Mouse (Mus musculus): ENCODE results near the gene Aqp6. TPM values are rescaled to one million over a fixed set of nuclear protein-coding genes. Genes with fewer than 3 reads are reported as not detected.

The Aqp6 gene
- not detected for polyA plus RNA-seq (2017; shearing (Covaris generic))

DNA sequence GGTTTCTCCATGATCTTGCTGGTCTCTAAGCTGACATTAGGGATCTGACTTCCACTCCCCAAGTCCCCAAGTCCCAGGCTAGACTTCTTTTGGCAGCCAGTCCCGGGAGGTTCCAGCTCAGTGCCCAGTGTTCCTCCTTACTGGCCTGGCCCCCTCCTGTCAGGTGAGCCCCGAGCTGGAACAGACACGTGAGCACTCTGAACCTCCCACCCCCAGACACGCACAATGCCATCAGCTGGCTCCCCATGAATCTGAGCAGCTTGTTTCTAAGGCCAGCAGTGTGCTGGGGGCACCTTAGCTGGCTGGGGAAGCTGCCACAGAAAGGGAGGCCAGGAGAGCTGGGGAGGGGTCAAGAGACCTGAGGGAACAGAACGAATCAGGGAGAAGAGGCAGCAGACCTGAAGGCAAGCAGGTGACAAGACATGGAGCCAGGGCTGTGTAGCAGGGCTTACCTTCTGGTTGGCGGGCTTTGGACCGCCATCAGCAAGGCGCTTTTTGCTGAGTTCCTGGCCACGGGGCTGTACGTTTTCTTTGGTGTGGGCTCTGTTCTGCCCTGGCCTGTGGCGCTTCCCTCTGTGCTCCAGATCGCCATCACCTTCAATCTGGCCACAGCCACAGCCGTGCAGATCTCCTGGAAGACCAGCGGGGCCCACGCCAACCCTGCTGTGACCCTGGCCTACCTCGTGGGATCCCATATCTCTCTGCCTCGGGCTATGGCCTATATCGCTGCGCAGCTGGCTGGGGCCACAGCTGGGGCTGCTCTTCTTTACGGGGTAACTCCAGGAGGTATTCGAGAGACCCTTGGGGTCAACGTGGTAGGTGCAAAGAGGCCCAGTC is at the start of gene Aqp6:
Gene Aqp6 (plus strand): TSS at position 415 of the 837 bp plus-strand sequence.

DNA sequence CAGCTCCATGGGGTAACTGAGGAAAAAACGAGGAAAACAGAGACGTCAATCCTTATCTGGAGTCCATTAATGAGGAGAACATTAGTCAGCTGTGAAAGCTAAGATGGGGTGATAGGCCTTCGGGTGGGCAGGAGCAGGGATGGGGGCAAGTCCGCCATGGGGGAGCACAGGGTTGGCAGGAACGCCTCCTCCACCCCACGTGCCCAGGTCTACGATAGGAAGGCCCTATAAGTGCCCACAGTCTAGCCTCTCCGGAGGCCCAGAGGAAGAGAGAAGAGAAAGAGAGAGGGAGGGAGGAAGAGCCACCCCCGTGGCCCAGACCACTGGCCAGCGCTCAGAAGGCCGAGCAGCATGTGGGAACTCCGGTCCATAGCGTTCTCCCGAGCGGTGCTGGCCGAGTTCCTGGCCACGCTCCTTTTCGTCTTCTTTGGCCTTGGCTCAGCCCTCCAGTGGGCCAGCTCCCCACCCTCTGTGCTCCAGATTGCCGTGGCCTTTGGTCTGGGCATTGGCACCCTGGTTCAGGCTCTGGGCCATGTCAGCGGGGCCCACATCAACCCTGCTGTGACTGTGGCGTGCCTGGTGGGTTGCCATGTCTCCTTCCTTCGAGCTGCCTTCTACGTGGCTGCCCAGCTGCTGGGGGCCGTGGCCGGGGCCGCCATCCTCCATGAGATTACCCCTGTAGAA is 22.3 kb upstream of the Aqp6 start, which contains the start of gene Aqp2:
Gene Aqp2 (plus strand): TSS at position 254 of the 684 bp plus-strand sequence.

DNA sequence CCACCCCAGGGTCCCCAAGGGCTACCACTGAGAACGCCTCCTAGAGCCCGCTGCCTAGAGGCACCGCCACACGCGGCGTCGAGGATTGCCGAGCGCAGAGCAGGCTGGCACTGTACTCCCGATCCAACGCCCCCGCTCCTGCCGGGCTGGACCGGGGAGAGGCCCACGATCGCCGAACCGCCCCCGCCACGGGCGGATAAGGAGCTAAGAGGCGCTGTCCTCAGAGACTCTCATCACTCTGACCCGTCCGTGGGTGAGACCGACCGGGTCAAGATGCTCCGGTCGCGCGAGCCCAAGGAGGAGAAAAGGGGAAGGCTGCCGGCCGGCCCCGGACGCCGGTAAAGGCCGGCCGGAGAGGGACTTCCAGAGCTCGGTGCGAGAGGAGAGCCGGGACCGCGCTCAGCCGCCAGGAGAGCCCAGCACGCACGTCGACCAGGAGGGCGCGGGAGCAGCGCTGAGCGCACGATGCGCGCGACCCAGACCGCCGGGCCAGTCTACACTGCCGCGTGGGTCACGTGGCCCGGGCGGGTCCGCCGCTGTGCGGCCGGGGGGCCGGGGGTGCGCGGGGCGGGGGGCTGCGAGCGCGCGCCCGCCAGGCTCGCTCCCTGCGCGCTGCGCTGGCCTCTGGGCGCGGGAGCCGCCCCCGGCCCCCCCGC is 10.6 kb upstream of the Aqp6 start, which contains the start of gene Aqp5:
Gene Aqp5 (plus strand): TSS at position 354 of the 656 bp plus-strand sequence.

DNA sequence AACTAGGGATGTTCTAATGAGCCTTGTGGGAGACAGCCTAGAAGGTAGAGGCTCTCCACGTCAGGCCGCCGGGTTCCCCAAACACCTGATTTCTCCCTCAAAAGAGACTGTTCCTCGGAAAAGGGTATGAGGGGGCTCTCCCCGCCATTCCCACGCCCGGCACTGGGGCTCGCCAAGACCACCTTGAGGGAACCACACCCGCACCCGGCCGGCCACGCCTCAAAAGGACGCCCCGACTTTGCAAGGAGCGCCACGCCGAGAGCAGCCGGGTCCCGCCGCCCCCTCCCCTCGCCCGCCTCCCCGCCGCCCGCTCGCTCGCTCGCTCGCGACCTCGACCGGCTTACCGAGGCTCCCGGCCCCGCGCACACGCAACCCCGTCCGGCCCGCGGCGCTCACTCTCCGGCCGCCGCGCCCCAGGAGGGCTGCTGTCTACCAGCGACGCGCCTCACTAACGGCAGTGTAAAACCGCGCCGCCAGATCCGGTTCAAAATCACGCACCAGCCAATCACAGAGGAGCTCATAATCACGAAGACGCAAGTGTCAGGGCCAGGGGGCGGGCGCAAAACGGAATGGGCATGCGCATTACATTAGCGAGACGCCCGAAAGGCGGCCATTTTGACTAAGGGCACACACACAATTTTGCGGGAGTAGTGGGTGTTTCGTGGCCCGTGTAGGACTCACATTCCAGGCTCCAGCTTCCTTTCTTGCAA is 50.1 kb downstream of the Aqp6 start, which contains the start of gene Racgap1:
Gene Racgap1 (minus strand): TSS at position 494 of the 710 bp plus-strand sequence.

Other genes starting within 250 kb of the Aqp6 start
- 32.9 TPM for gene Fmnl3, start 230.9 kb upstream of the Aqp6 start, polyA plus RNA-seq (2017; shearing (Covaris generic))
- 154 TPM for gene Tmbim6, start 208.5 kb upstream of the Aqp6 start, polyA plus RNA-seq (2017; shearing (Covaris generic))
- gene Nckap5l, start 143.7 kb upstream of the Aqp6 start, polyA plus RNA-seq (2017; shearing (Covaris generic)): 13.5 TPM
- gene Bcdin3d, start 126.7 kb upstream of the Aqp6 start, polyA plus RNA-seq (2017; shearing (Covaris generic)): 30.3 TPM
- 0.02 TPM for gene Faim2, start 73.2 kb upstream of the Aqp6 start, polyA plus RNA-seq (2017; shearing (Covaris generic))
- not detected for gene Aqp2, start 22.3 kb upstream of the Aqp6 start, polyA plus RNA-seq (2017; shearing (Covaris generic))
- gene Aqp5, start 10.6 kb upstream of the Aqp6 start, polyA plus RNA-seq (2017; shearing (Covaris generic)): not detected
- 38.8 TPM for gene Racgap1, start 50.3 kb downstream of the Aqp6 start, polyA plus RNA-seq (2017; shearing (Covaris generic))
- 0.38 TPM for gene Asic1, start 69.0 kb downstream of the Aqp6 start, polyA plus RNA-seq (2017; shearing (Covaris generic))
- gene Smarcd1, start 100.7 kb downstream of the Aqp6 start, polyA plus RNA-seq (2017; shearing (Covaris generic)): 15.6 TPM
- gene Gm17349, start 104.1 kb downstream of the Aqp6 start, polyA plus RNA-seq (2017; shearing (Covaris generic)): not detected
- 0.76 TPM for gene Gpd1, start 116.1 kb downstream of the Aqp6 start, polyA plus RNA-seq (2017; shearing (Covaris generic))
- gene Cox14, start 124.2 kb downstream of the Aqp6 start, polyA plus RNA-seq (2017; shearing (Covaris generic)): 172 TPM
- gene Cers5, start 171.5 kb downstream of the Aqp6 start, polyA plus RNA-seq (2017; shearing (Covaris generic)): 102 TPM